8 mouse cellular contexts compared by ENCODE assay signal in genomic region chr6:31088147-31088972, GRCm38 (mm10).
DNase-seq lines count a peak whose midpoint lies in the region; ATAC-seq and TF ChIP-seq lines count a peak whose summit lies in the region.
"Had no signal": no experiment of that assay in that cellular context is flagged by ENCODE, and none has a peak within 500 bp of the region (broad histone marks: within the 10 kb centered on the region; RNA-seq: fewer than 3 reads in every experiment).

No protein-coding gene starts in this region.

- in situ Hi-C loops in CH12.LX (cut with MboI; ENCODE audit: low pct_ligation_motif_present, low pct_unique_long_range_greater_than_20kb, low sequenced_read_pairs) = no loop called here

- no peaks in the 10 kb centered on the region for H3K9me3 ChIP-seq in CH12.LX (replicated peaks; ENCODE audit: low read length)
- no peaks in the 10 kb centered on the region for H3K9me3 ChIP-seq in heart, embryonic 13.5 days
- no peaks in the 10 kb centered on the region for H3K9me3 ChIP-seq in liver, embryonic 15.5 days (replicated peaks)

- ATAC-seq in heart, embryonic 13.5 days (ENCODE audit: extremely low read depth, insufficient number of reproducible peaks, low FRiP score, low TSS enrichment) = no peak
- no peak for ATAC-seq in liver, embryonic 15.5 days (ENCODE audit: insufficient read depth)

- DNase-seq in 416B (ENCODE audit: low read depth) (peak; percentile 78), CH12.LX (ENCODE audit: extremely low read depth) (peak; percentile 56)
- DNase-seq in kidney, postnatal 14 days = no peak
- DNase-seq in embryo, embryonic 10.5 days (ENCODE audit: low spot score) = no peak

- no peaks in the 10 kb centered on the region for H3K27me3 ChIP-seq in CH12.LX (replicated peaks)
- no peaks in the 10 kb centered on the region for H3K27me3 ChIP-seq in heart, embryonic 13.5 days (replicated peaks)
- no peaks in the 10 kb centered on the region for H3K27me3 ChIP-seq in liver, embryonic 15.5 days
- no peaks in the 10 kb centered on the region for H3K27me3 ChIP-seq in small intestine, adult 2 months (ENCODE audit: control insufficient read depth, insufficient read depth, low read length)

- H3K4me3 ChIP-seq in CH12.LX (replicated peaks in 1 of 3; ENCODE audit: low read depth in 2 of 3, low read length in 2 of 3, poor library complexity in 1 of 3) = no peak overlapping the region
- peak overlapping the region; percentile 25 for H3K4me3 ChIP-seq in heart, embryonic 13.5 days
- H3K4me3 ChIP-seq in liver, embryonic 15.5 days (replicated peaks) = no peak overlapping the region
- no peak overlapping the region for H3K4me3 ChIP-seq in small intestine, adult 2 months (ENCODE audit: low read depth, low read length)
- H3K4me3 ChIP-seq: erythroblast, embryonic 14.5 days had no signal

- no peak overlapping the region; the same call in 1 of the 2 replicates for H3K9ac ChIP-seq in CH12.LX (ENCODE audit: insufficient read depth, low read depth)
- H3K9ac ChIP-seq in heart, embryonic 13.5 days = peak overlapping the region; percentile 54; the same call in 1 of the 2 replicates
- no peak overlapping the region for H3K9ac ChIP-seq in liver, embryonic 15.5 days

- TF ChIP-seq POLR2A in CH12.LX (IDR thresholded peaks at IDR 0.05; ENCODE audit: low read depth, low read length) = no peak; the same call in 1 of the 2 replicates
- no peak for TF ChIP-seq POLR2A in small intestine, adult 2 months (IDR thresholded peaks at IDR 0.05; ENCODE audit: low read depth, low read length)

- 48% methylated on average over 18 of the region's 18 CpGs for WGBS in heart, embryonic 13.5 days
- 36% methylated on average over 18 of the region's 18 CpGs for WGBS in liver, embryonic 15.5 days (ENCODE audit: insufficient replicate concordance)
- WGBS in small intestine, adult 2 months = 40% methylated on average over 18 of the region's 18 CpGs

- dilution Hi-C loops in CH12.LX (cut with MboI; ENCODE audit: extremely low pct_ligation_motif_present, extremely low pct_unique_long_range_greater_than_20kb, low sequenced_read_pairs) = no loop called here

- H3K4me2 ChIP-seq in CH12.LX (ENCODE audit: insufficient read depth, low read depth, poor library complexity, severe bottlenecking) = peak overlapping the region; percentile 55
- peak overlapping the region; percentile 62 for H3K4me2 ChIP-seq in heart, embryonic 13.5 days
- H3K4me2 ChIP-seq in liver, embryonic 15.5 days = peak overlapping the region; percentile 20; the same call in 1 of the 2 replicates

- H3K79me2 ChIP-seq in CH12.LX (replicated peaks; ENCODE audit: control insufficient read depth, extremely low read depth, insufficient read depth, poor library complexity, severe bottlenecking) = peaks cover 30% of the 10 kb centered on the region

- peaks cover 3 to 74% of the 10 kb centered on the region in 2 experiments; a peak in 3 of 4 replicates for H3K4me1 ChIP-seq in CH12.LX (ENCODE audit: control insufficient read depth in 1 of 2, insufficient read depth in 2 of 2)
- peaks cover 42% of the 10 kb centered on the region for H3K4me1 ChIP-seq in heart, embryonic 13.5 days
- H3K4me1 ChIP-seq in liver, embryonic 15.5 days (replicated peaks) = peaks cover 27% of the 10 kb centered on the region; the same call in 1 of the 2 replicates
- H3K4me1 ChIP-seq in small intestine, adult 2 months (ENCODE audit: control insufficient read depth, insufficient read depth, insufficient read length, low read length) = peaks cover 40% of the 10 kb centered on the region

- TF ChIP-seq EP300 in CH12.LX (IDR thresholded peaks at IDR 0.05; ENCODE audit: low read length) = peak; percentile 66; the same call in 1 of the 2 replicates

- no peak for TF ChIP-seq CTCF in CH12.LX (conservative IDR thresholded peaks at IDR 0.05 in 1 of 2, IDR thresholded peaks at IDR 0.05 in 1 of 2; ENCODE audit: low read depth in 2 of 2, low read length in 2 of 2)
- TF ChIP-seq CTCF in small intestine, adult 2 months (IDR thresholded peaks at IDR 0.05; ENCODE audit: extremely low read depth, insufficient read length, insufficient replicate concordance, low read depth, low read length) = no peak

- peak overlapping the region; percentile 40 for H3K27ac ChIP-seq in CH12.LX (ENCODE audit: insufficient read depth, low read depth)
- no peak overlapping the region for H3K27ac ChIP-seq in heart, embryonic 13.5 days (replicated peaks)
- no peak overlapping the region for H3K27ac ChIP-seq in liver, embryonic 15.5 days (replicated peaks)
- peak overlapping the region; percentile 55 for H3K27ac ChIP-seq in small intestine, adult 2 months (ENCODE audit: insufficient read depth, low read depth, low read length)

- TF ChIP-seq RAD21 in CH12.LX (IDR thresholded peaks at IDR 0.05; ENCODE audit: low read depth, low read length) = no peak

- peaks cover 67 to 95% of the 10 kb centered on the region in 2 experiments for H3K36me3 ChIP-seq in CH12.LX (replicated peaks in 1 of 2; ENCODE audit: control insufficient read depth in 1 of 2, insufficient read depth in 1 of 2, low read length in 1 of 2)
- no peaks in the 10 kb centered on the region for H3K36me3 ChIP-seq in heart, embryonic 13.5 days
- H3K36me3 ChIP-seq in liver, embryonic 15.5 days (replicated peaks) = no peaks in the 10 kb centered on the region
- peaks cover 63% of the 10 kb centered on the region for H3K36me3 ChIP-seq in small intestine, adult 2 months (ENCODE audit: control insufficient read depth, insufficient read depth, low read length)

TF ChIP-seq in CH12.LX, 34 proteins besides CTCF, POLR2A, EP300 and RAD21:
- TF ChIP-seq TCF12 (IDR thresholded peaks at IDR 0.05; ENCODE audit: low read depth, low read length) (no peak), SIN3A (IDR thresholded peaks at IDR 0.05; ENCODE audit: low read length) (0 out of 2 replicates have a peak, but pooled peaks have one; percentile 30), MXI1 (IDR thresholded peaks at IDR 0.05; ENCODE audit: low read depth, low read length) (peak; percentile 73), USF1 (IDR thresholded peaks at IDR 0.05; ENCODE audit: low read depth, low read length) (no peak), IRF4 (IDR thresholded peaks at IDR 0.05; ENCODE audit: low read depth, low read length) (peak; percentile 76), BHLHE40 (IDR thresholded peaks at IDR 0.05; ENCODE audit: low read depth, low read length) (0 out of 2 replicates have a peak, but pooled peaks have one; percentile 22), MAFK (IDR thresholded peaks at IDR 0.05; ENCODE audit: insufficient replicate concordance, low read length) (0 out of 2 replicates have a peak, but pooled peaks have one; percentile 11), UBTF (IDR thresholded peaks at IDR 0.05; ENCODE audit: low read depth, low read length) (no peak), RCOR1 (conservative IDR thresholded peaks at IDR 0.05; ENCODE audit: low read depth, low read length) (0 out of 2 replicates have a peak, but pooled peaks have one; percentile 44), NRF1 (IDR thresholded peaks at IDR 0.05; ENCODE audit: low read depth, low read length) (no peak), HCFC1 (IDR thresholded peaks at IDR 0.05; ENCODE audit: low read depth, low read length) (no peak), CHD2 (IDR thresholded peaks at IDR 0.05; ENCODE audit: low read length) (peak; percentile 34; the same call in 1 of the 2 replicates), ZNF384 (IDR thresholded peaks at IDR 0.05; ENCODE audit: low read depth, low read length) (no peak), ETS1 (conservative IDR thresholded peaks at IDR 0.05; ENCODE audit: low read depth, low read length) (no peak; the same call in 1 of the 2 replicates), JUND (conservative IDR thresholded peaks at IDR 0.05; ENCODE audit: low read depth, low read length) (peak; percentile 16; the same call in 1 of the 2 replicates), ZKSCAN1 (IDR thresholded peaks at IDR 0.05; ENCODE audit: borderline replicate concordance, low read depth, low read length) (no peak), CHD1 (IDR thresholded peaks at IDR 0.05; ENCODE audit: low read depth, low read length) (no peak), ELF1 (IDR thresholded peaks at IDR 0.05; ENCODE audit: low read depth, low read length) (no peak), MAX (IDR thresholded peaks at IDR 0.05; ENCODE audit: low read length) (peak; percentile 33; the same call in 1 of the 2 replicates)
TF ChIP-seq in CH12.LX: peak in this region for 9.

Comparison
In these comparisons a context has a peak if more than half of its experiments do, and no peak if none do; other contexts are left out.
1. DNase-seq: peak in 416B (single experiment) and CH12.LX (single experiment); none in kidney, postnatal 14 days (single experiment) and embryo, embryonic 10.5 days (single experiment).
2. H3K27ac ChIP-seq: peak in CH12.LX (single experiment) and small intestine, adult 2 months (single experiment); none in heart, embryonic 13.5 days (single experiment) and liver, embryonic 15.5 days (single experiment).
3. Peak in every context shown above with its lines, with median percentiles within 50 percentile points of each other: H3K4me2 ChIP-seq.